Mouse (Mus musculus): Measurements from ENCODE around the gene Def8. TPM values are rescaled to one million over a fixed set of nuclear protein-coding genes. Genes with fewer than 3 reads are reported as not detected.
A peak's percentile ranks its signal among the peaks of the same experiment; 100 is the strongest.
"Not testable (repeated sequence)": the region's sequence is repeated elsewhere in the genome, so short reads cannot be mapped to it uniquely, and the experiment has no call there.

The Def8 gene
- total RNA-seq, 1 experiment from 2014 or later = 85.3 TPM

- no peak for ATAC-seq (replicated peaks in 1 of 2; ENCODE audit: insufficient read depth in 1 of 2, low FRiP score in 2 of 2, low TSS enrichment in 1 of 2, low read depth in 1 of 2, poor library complexity in 2 of 2, severe bottlenecking in 2 of 2)
These were observed 5.1 kb downstream of the Def8 start for GRCm38 (mm10) chr8:123428343-123428893.

DNA sequence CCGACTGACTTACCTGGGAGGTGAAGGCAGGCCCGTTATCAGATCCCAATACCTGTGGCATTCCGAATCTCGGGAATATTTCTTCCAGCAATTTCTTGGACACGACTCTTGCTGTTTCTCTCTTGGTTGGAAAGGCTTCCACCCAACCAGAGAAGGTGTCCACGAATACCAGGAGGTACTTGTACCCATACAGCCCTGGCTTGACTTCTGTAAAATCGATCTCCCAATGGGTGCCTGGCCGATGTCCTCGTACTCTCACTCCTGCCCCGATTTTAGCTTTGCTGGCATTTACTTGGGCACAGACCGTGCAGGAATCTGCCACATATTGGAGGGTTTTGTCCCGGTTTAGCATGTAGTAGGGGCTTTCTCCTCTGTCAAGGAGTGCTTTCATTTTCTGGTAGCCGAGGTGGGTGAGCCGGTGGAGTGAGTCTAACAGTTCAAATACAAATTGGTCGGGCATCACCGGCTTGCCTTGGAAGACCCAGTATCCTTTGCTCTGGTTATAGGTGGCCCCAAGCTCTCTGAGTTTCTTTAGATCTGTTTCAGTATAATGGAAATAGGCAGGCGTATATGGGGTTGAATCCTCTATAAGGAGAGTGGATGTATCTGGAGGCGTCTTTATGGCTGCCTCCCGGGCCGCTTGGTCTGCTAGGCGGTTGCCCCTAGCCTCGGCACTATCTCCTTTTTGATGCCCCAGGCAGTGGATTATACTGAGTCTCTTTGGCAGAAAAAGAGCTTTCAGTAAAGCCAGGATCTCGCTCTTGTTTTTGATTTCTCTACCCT lies 5.8 kb downstream of the Def8 start:
- no peak for ATAC-seq (replicated peaks in 1 of 2; ENCODE audit: insufficient read depth in 1 of 2, low FRiP score in 2 of 2, low TSS enrichment in 1 of 2, low read depth in 1 of 2, poor library complexity in 2 of 2, severe bottlenecking in 2 of 2)

- not testable (repeated sequence) for ATAC-seq (replicated peaks in 1 of 2; ENCODE audit: insufficient read depth in 1 of 2, low FRiP score in 2 of 2, low TSS enrichment in 1 of 2, low read depth in 1 of 2, poor library complexity in 2 of 2, severe bottlenecking in 2 of 2)
These were observed 6.3 kb downstream of the Def8 start for GRCm38 (mm10) chr8:123429722-123430013.

GRCm38 (mm10) chr8:123430936-123431335 lies 7.6 kb downstream of the Def8 start:
- not testable (repeated sequence) for ATAC-seq (replicated peaks in 1 of 2; ENCODE audit: insufficient read depth in 1 of 2, low FRiP score in 2 of 2, low TSS enrichment in 1 of 2, low read depth in 1 of 2, poor library complexity in 2 of 2, severe bottlenecking in 2 of 2)

GRCm38 (mm10) chr8:123431616-123432365 lies 8.5 kb downstream of the Def8 start:
- no peak for ATAC-seq (replicated peaks in 1 of 2; ENCODE audit: insufficient read depth in 1 of 2, low FRiP score in 2 of 2, low TSS enrichment in 1 of 2, low read depth in 1 of 2, poor library complexity in 2 of 2, severe bottlenecking in 2 of 2)

GRCm38 (mm10) chr8:123432381-123432780 lies 9.1 kb downstream of the Def8 start:
- ATAC-seq (replicated peaks in 1 of 2; ENCODE audit: insufficient read depth in 1 of 2, low FRiP score in 2 of 2, low TSS enrichment in 1 of 2, low read depth in 1 of 2, poor library complexity in 2 of 2, severe bottlenecking in 2 of 2) = no peak

GRCm38 (mm10) chr8:123433241-123433974 lies 10.1 kb downstream of the Def8 start:
- ATAC-seq (replicated peaks in 1 of 2; ENCODE audit: insufficient read depth in 1 of 2, low FRiP score in 2 of 2, low TSS enrichment in 1 of 2, low read depth in 1 of 2, poor library complexity in 2 of 2, severe bottlenecking in 2 of 2) = not testable (repeated sequence)

DNA sequence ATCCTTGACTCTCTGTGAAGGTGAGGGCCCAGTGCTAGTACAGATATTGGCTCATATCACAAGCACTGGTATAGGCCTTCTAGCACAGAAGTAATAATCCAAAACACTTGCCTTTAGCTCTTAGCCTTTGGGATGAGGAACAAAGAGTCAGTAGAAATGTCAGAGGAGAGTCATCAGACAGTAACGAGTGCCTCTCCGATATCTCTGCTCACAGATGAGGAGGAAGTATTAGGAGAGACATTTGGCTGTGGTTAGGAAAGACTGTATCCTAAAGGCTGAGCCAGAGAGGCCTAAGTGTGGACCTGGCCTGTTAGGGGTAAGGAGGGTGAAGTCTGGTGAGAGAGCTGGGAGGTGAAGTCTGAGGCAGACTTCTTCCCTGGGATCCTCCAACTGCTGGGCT lies 18.5 kb downstream of the Def8 start:
- ATAC-seq (replicated peaks in 1 of 2; ENCODE audit: insufficient read depth in 1 of 2, low FRiP score in 2 of 2, low TSS enrichment in 1 of 2, low read depth in 1 of 2, poor library complexity in 2 of 2, severe bottlenecking in 2 of 2) = no peak

DNA sequence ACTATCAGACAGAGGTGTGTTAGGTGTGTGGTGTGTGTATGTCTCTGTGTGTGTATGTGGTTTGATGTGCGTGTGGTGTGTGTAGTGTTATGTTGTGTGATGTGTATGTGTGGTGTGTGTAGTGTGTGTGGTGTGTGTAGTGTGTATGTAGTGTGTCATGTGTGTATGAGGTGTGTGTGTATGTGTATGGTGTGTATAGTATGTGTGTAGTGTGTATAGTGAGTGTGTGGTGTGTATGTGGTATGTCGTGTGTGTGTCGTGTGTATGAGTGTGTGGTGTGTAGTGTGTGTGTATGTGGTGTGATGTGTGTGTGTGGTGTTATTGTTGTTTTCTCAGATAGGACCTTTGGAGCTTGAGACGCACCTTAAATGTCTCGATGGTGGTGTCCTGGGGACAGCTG lies 19.0 kb downstream of the Def8 start:
- no peak for ATAC-seq (replicated peaks in 1 of 2; ENCODE audit: insufficient read depth in 1 of 2, low FRiP score in 2 of 2, low TSS enrichment in 1 of 2, low read depth in 1 of 2, poor library complexity in 2 of 2, severe bottlenecking in 2 of 2)

GRCm38 (mm10) chr8:123442871-123443575 lies 19.7 kb downstream of the Def8 start:
- ATAC-seq (replicated peaks in 1 of 2; ENCODE audit: insufficient read depth in 1 of 2, low FRiP score in 2 of 2, low TSS enrichment in 1 of 2, low read depth in 1 of 2, poor library complexity in 2 of 2, severe bottlenecking in 2 of 2) = peak; percentile 92 to 93

GRCm38 (mm10) chr8:123443576-123443921 lies 20.2 kb downstream of the Def8 start:
- ATAC-seq (replicated peaks in 1 of 2; ENCODE audit: insufficient read depth in 1 of 2, low FRiP score in 2 of 2, low TSS enrichment in 1 of 2, low read depth in 1 of 2, poor library complexity in 2 of 2, severe bottlenecking in 2 of 2) = 0 out of 4 replicates have a peak, but pooled peaks of 1 of the 2 experiments have one; percentile 0

DNA sequence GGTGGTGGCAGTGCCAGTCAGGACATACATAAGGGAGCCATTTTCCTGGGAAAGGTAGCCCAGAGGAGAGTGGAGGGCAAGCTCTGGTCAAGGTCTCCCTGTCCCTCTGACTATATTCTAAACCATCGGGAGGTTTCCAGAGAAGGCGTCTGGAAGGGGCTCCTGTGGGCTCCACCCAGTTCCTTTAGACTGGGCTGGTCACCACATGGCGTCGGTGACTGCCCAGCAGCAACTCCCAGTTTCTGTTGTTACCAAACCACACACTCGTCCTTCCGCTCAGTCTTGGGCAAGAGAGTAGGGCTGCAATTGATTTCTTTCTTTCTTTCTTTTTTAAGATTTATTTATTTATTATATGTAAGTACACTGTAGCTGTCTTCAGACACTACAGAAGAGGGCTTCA lies 20.8 kb downstream of the Def8 start:
- no peak; a peak in 1 of 4 replicates for ATAC-seq (replicated peaks in 1 of 2; ENCODE audit: insufficient read depth in 1 of 2, low FRiP score in 2 of 2, low TSS enrichment in 1 of 2, low read depth in 1 of 2, poor library complexity in 2 of 2, severe bottlenecking in 2 of 2)

- no peak for ATAC-seq (replicated peaks in 1 of 2; ENCODE audit: insufficient read depth in 1 of 2, low FRiP score in 2 of 2, low TSS enrichment in 1 of 2, low read depth in 1 of 2, poor library complexity in 2 of 2, severe bottlenecking in 2 of 2)
These were observed 22.7 kb downstream of the Def8 start for GRCm38 (mm10) chr8:123445981-123446380.

DNA sequence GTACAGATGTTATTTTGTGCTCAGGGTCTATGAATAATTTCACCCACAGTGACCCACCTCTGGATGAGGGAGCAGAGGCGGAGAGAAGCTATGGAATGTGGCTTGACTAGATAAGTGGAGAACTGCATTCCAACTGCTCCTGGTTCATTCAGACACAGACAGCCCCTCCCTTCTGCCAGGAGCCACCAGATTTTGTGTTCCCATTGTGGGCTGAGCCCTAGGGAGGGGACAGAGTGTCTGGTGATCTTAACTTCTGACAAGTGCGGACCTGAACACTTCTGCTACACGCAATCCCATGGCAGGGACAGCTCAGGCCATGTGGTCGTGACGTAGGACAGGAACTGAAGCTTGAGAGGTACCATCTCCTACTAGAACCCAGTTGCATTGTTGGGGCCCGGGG lies 23.5 kb downstream of the Def8 start:
- ATAC-seq (replicated peaks in 1 of 2; ENCODE audit: insufficient read depth in 1 of 2, low FRiP score in 2 of 2, low TSS enrichment in 1 of 2, low read depth in 1 of 2, poor library complexity in 2 of 2, severe bottlenecking in 2 of 2) = no peak

GRCm38 (mm10) chr8:123450783-123451182 lies 27.5 kb downstream of the Def8 start:
- ATAC-seq (replicated peaks in 1 of 2; ENCODE audit: insufficient read depth in 1 of 2, low FRiP score in 2 of 2, low TSS enrichment in 1 of 2, low read depth in 1 of 2, poor library complexity in 2 of 2, severe bottlenecking in 2 of 2) = peak; percentile 73 to 77

- ATAC-seq (replicated peaks in 1 of 2; ENCODE audit: insufficient read depth in 1 of 2, low FRiP score in 2 of 2, low TSS enrichment in 1 of 2, low read depth in 1 of 2, poor library complexity in 2 of 2, severe bottlenecking in 2 of 2) = not testable (repeated sequence)
These were observed 28.4 kb downstream of the Def8 start for GRCm38 (mm10) chr8:123451747-123452146.

- peak; percentile 60 to 66 for ATAC-seq (replicated peaks in 1 of 2; ENCODE audit: insufficient read depth in 1 of 2, low FRiP score in 2 of 2, low TSS enrichment in 1 of 2, low read depth in 1 of 2, poor library complexity in 2 of 2, severe bottlenecking in 2 of 2)
These were observed 28.8 kb downstream of the Def8 start for GRCm38 (mm10) chr8:123452149-123452548.
